Mouse (Mus musculus) liver, adult 2 months (tissue): ENCODE results near the gene Usp21. TPM values are rescaled to one million over a fixed set of nuclear protein-coding genes. Genes with fewer than 3 reads are reported as not detected.

Source experiments
- DNase-seq: peaks from one replicate; pipeline ENCODE4 v3.0.0-alpha.2; 2011; ENCODE audit warnings: low read depth, low spot score; ENCODE audit errors: extremely low read depth
- H3K27ac ChIP-seq: fragments of 200-500 bp; replicated peaks from 2 replicates; pipeline ENCODE4 v1.5.1; 2012; ENCODE audit warnings: low read depth, mild to moderate bottlenecking, control low read depth, inconsistent platforms, low read length; ENCODE audit not compliant: insufficient read depth
- H3K27me3 ChIP-seq: fragments of 200-500 bp; 2 replicates; pipeline ENCODE4 v1.6.1; 2012; ENCODE audit warnings: mild to moderate bottlenecking, moderate library complexity, low read length, inconsistent platforms; ENCODE audit not compliant: control insufficient read depth, insufficient read depth
- H3K36me3 ChIP-seq: fragments of 200-500 bp; 2 replicates; pipeline ENCODE4 v1.6.1; 2012; ENCODE audit warnings: low read length, inconsistent platforms; ENCODE audit not compliant: control insufficient read depth, insufficient read depth
- H3K4me1 ChIP-seq: fragments of 200-500 bp; 2 replicates; pipeline ENCODE4 v1.6.1; 2011; ENCODE audit warnings: low read length; ENCODE audit not compliant: control insufficient read depth, insufficient read depth
- H3K4me3 ChIP-seq: fragments of 200-500 bp; 2 replicates; pipeline ENCODE4 v1.5.1; 2011; ENCODE audit warnings: low read depth, mild to moderate bottlenecking, control low read depth, low read length, moderate library complexity; ENCODE audit not compliant: insufficient read depth
- H3K79me2 ChIP-seq: fragments of 200-500 bp; 2 replicates; pipeline ENCODE4 v1.6.1; 2012; ENCODE audit warnings: inconsistent platforms, mild to moderate bottlenecking, low read length, moderate library complexity; ENCODE audit not compliant: control insufficient read depth, insufficient read depth
- H3K9ac ChIP-seq: fragments of 200-500 bp; 2 replicates; pipeline ENCODE4 v1.6.1; 2012; ENCODE audit warnings: low read depth, mild to moderate bottlenecking, control low read depth, inconsistent platforms, low read length
- CTCF ChIP-seq: fragments of 200-500 bp; IDR thresholded peaks from 2 replicates; pipeline ENCODE4 v1.5.1; 2011; ENCODE audit warnings: low read depth, low read length, control low read depth
- POLR2A ChIP-seq: fragments of 200-500 bp; IDR thresholded peaks from 2 replicates; pipeline ENCODE4 v1.6.1; 2011; ENCODE audit warnings: low read length, control low read depth; ENCODE audit not compliant: insufficient read depth; ENCODE audit errors: extremely low read depth
- WGBS: fragments of 180-500 bp; shearing (Covaris S2); methylation state at CpG from one replicate; pipeline ENCODE4 v1.1.7; 2018; 5-methylcytosine and 5-hydroxymethylcytosine counted together
- polyA plus RNA-seq: library from polyadenylated mRNA; depleted of rRNA; stranded (reverse); fragments of >200 nt; gene quantifications from 2 replicates; pipeline ENCODE4 v1.2.3, GENCODE M21; 2012
- total RNA-seq: library from RNA; depleted of rRNA; stranded (reverse); fragments of >200 nt; gene quantifications from 2 replicates; pipeline ENCODE4 v1.2.3, GENCODE M21; 2014

The Usp21 gene
- total and polyA plus RNA-seq, 2 experiments, result 4.3 to 23.8 TPM

- Histone ChIP-seq H3K27me3 (no peaks in the 10 kb centered on the region), H3K4me3 (no peak overlapping the region), H3K36me3 (no peaks in the 10 kb centered on the region), H3K9ac (no peak overlapping the region), H3K79me2 (no peaks in the 10 kb centered on the region), H3K27ac (no peak overlapping the region), H3K4me1 (no peaks in the 10 kb centered on the region)
- DNase-seq, result no peak
- TF ChIP-seq CTCF, result no peak
- TF ChIP-seq POLR2A, result no peak
- 72% methylated on average over 3 of the region's 3 CpGs for WGBS
Measured at GRCm38 (mm10) chr1:171298226-171298625, 10.4 kb upstream of the Usp21 start.

- no peak for DNase-seq
- H3K9ac ChIP-seq, result no peak overlapping the region
- 11% methylated on average over 3 of the region's 3 CpGs for WGBS
- H3K27me3 ChIP-seq, result no peaks in the 10 kb centered on the region
- no peaks in the 10 kb centered on the region for H3K36me3 ChIP-seq
- peaks cover 6% of the 10 kb centered on the region; the same call in 1 of the 2 replicates for H3K79me2 ChIP-seq
- no peaks in the 10 kb centered on the region for H3K4me1 ChIP-seq
- H3K27ac ChIP-seq, result no peak overlapping the region
- peak overlapping the region; percentile 84 for H3K4me3 ChIP-seq
- TF ChIP-seq POLR2A, result no peak
- TF ChIP-seq CTCF, result no peak
Measured at GRCm38 (mm10) chr1:171295063-171295402, 7.2 kb upstream of the Usp21 start.

DNA sequence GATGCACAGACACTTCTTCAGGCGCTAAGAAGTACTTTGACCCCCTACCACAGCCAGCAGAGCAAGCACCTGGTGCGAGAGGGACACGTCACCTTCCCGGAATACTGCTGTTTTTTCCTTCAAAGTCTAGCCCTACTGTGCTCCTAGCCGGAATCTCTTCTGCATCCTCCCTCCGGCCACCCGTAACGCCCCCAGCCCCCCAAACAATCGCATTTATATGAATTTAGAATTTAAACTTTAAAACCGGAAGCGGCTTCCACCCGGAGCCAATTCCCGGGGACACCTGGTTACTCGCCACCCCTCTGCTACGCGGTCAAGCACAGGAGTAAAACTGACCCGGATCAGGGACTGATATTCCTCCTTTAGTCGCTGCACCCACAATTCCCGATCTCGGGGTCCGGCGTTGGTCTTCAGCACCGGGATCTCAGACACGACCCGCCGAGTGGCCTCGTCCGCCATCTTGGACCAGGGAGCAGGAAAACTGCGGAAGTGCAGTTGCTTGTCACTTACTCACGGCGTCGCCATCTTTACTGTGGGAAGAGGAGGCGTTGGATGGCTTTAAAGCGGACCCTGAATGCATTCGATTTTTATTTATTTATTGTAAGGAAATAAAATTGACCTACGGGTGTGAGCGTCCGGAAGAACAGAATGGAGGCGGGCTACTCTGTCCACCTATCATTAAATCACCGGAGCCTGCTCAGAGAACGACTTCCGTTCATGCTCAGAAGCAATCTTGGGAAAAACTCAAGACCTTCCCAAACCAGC, 6.7 kb upstream of the Usp21 start, which contains the start of gene Ufc1:
Gene Ufc1 (minus strand): TSS at position 727 of the 765 bp plus-strand sequence.
- peak within 1 kb of the TSS; percentile 84 for H3K4me3 ChIP-seq
- peak; percentile 91 for DNase-seq
- no peaks in the 10 kb centered on the region for H3K27me3 ChIP-seq
- H3K9ac ChIP-seq, result peak within 1 kb of the TSS; percentile 87
- peak within 1 kb of the TSS; percentile 94 for H3K27ac ChIP-seq
- TF ChIP-seq POLR2A (0 out of 2 replicates have a peak, but pooled peaks have one; percentile 18), CTCF (no peak)
- no peaks in the 10 kb centered on the region for H3K4me1 ChIP-seq
- peaks cover 6% of the 10 kb centered on the region; the same call in 1 of the 2 replicates for H3K79me2 ChIP-seq
- WGBS, result under 1% methylated on average over 42 of the region's 42 CpGs
- peaks cover under 1% of the 10 kb centered on the region; the same call in 1 of the 2 replicates for H3K36me3 ChIP-seq

DNA sequence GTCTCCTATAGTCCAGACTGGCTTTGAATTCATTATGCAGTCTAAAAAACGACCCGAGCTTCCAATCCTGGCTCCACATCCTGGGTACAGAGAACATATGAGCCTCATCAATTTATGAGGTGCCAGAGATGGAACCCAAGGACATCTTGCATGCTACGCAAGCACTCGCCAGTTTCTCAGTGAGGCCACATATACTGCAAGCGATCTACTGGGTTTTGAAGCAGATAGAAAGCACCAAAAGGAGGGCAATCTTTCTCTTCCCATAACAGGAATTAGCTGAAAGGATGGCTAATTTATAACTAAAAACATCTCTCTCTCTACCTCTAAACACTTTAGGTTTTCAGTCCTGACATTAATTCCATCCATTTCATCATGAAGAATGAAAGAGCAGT, 6.1 kb upstream of the Usp21 start:
- 15% methylated on average over 5 of the region's 5 CpGs for WGBS
- peak overlapping the region; percentile 84 for H3K4me3 ChIP-seq
- peaks cover 6% of the 10 kb centered on the region; the same call in 1 of the 2 replicates for H3K36me3 ChIP-seq
- H3K27me3 ChIP-seq, result no peaks in the 10 kb centered on the region
- peaks cover 6% of the 10 kb centered on the region; the same call in 1 of the 2 replicates for H3K79me2 ChIP-seq
- H3K27ac ChIP-seq, result peak overlapping the region; percentile 94
- no peaks in the 10 kb centered on the region for H3K4me1 ChIP-seq
- no peak for DNase-seq
- peak overlapping the region; percentile 87 for H3K9ac ChIP-seq
- TF ChIP-seq CTCF (no peak), POLR2A (no peak)

- Histone ChIP-seq H3K27ac (no peak overlapping the region; the same call in 1 of the 2 replicates), H3K36me3 (peaks cover 10% of the 10 kb centered on the region), H3K27me3 (no peaks in the 10 kb centered on the region), H3K79me2 (peaks cover 6% of the 10 kb centered on the region; the same call in 1 of the 2 replicates), H3K9ac (no peak overlapping the region), H3K4me3 (peak overlapping the region; percentile 84; the same call in 1 of the 2 replicates), H3K4me1 (no peaks in the 10 kb centered on the region)
- peak; percentile 53 for DNase-seq
- TF ChIP-seq CTCF (no peak), POLR2A (no peak)
- 50% methylated on average over 3 of the region's 3 CpGs for WGBS
Measured at GRCm38 (mm10) chr1:171293351-171293750, 5.6 kb upstream of the Usp21 start.

- H3K27me3 ChIP-seq, result no peaks in the 10 kb centered on the region
- DNase-seq, result no peak
- H3K79me2 ChIP-seq, result peaks cover 13% of the 10 kb centered on the region; the same call in 1 of the 2 replicates
- H3K36me3 ChIP-seq, result peaks cover 10% of the 10 kb centered on the region
- peaks cover 3% of the 10 kb centered on the region for H3K4me1 ChIP-seq
- WGBS, result 66% methylated on average over 4 of the region's 4 CpGs
- TF ChIP-seq CTCF (no peak), POLR2A (no peak)
- no peak overlapping the region for H3K4me3 ChIP-seq
- no peak overlapping the region for H3K9ac ChIP-seq
- H3K27ac ChIP-seq, result no peak overlapping the region
Measured at GRCm38 (mm10) chr1:171288328-171288727, 537 bp upstream of the Usp21 start.
